Mouse (Mus musculus) neural tube, embryonic 12.5 days (tissue): ENCODE data around the gene Khdc3. TPM values are rescaled to one million over a fixed set of nuclear protein-coding genes. Genes with fewer than 3 reads are reported as not detected.
A peak's percentile ranks its signal among the peaks of the same experiment; 100 is the strongest.
"Not testable (repeated sequence)": the region's sequence is repeated elsewhere in the genome, so short reads cannot be mapped to it uniquely, and the experiment has no call there.

Experiments
- ATAC-seq: fragments of 200-750 bp; cut with Nextera tagmentation; 2 replicates; pipeline ENCODE4 v1.8.0; 2017; ENCODE audit warnings: low read depth, mild to moderate bottlenecking, moderate TSS enrichment, moderate library complexity; ENCODE audit not compliant: low FRiP score
- H3K27ac ChIP-seq: fragments of 300-500 bp; sonication (generic); 2 replicates; pipeline ENCODE4 v1.5.1; 2016
- H3K27me3 ChIP-seq: fragments of 300-500 bp; sonication (generic); replicated peaks from 2 replicates; pipeline ENCODE4 v1.6.1; 2016; ENCODE audit warnings: mild to moderate bottlenecking
- H3K36me3 ChIP-seq: fragments of 300-500 bp; sonication (generic); 2 replicates; pipeline ENCODE4 v1.6.1; 2016; ENCODE audit warnings: mild to moderate bottlenecking
- H3K4me1 ChIP-seq: fragments of 300-500 bp; sonication (generic); 2 replicates; pipeline ENCODE4 v1.6.1; 2016
- H3K4me2 ChIP-seq: fragments of 300-500 bp; sonication (generic); replicated peaks from 2 replicates; pipeline ENCODE4 v1.6.1; 2016; ENCODE audit warnings: mild to moderate bottlenecking
- H3K4me3 ChIP-seq: fragments of 300-500 bp; sonication (generic); 2 replicates; pipeline ENCODE4 v1.5.1; 2016
- H3K9ac ChIP-seq: fragments of 300-500 bp; sonication (generic); 2 replicates; pipeline ENCODE4 v1.6.1; 2016; ENCODE audit warnings: mild to moderate bottlenecking
- H3K9me3 ChIP-seq: fragments of 300-500 bp; sonication (generic); 2 replicates; pipeline ENCODE4 v1.6.1; 2016; ENCODE audit warnings: mild to moderate bottlenecking
- WGBS: fragments of 180-500 bp; shearing (Covaris S2); methylation state at CpG from one replicate; pipeline ENCODE4 v1.1.7; 2016; 5-methylcytosine and 5-hydroxymethylcytosine counted together
- polyA plus RNA-seq: library from polyadenylated mRNA; unstranded; fragments of >200 nt; fragmentation: Nextera tagmentation; extraction: Ambion mirVana; gene quantifications from 2 replicates; pipeline ENCODE4 v1.2.1, GENCODE M21; 2016

Gene Khdc3
- not detected in 2 replicates for polyA plus RNA-seq

DNA sequence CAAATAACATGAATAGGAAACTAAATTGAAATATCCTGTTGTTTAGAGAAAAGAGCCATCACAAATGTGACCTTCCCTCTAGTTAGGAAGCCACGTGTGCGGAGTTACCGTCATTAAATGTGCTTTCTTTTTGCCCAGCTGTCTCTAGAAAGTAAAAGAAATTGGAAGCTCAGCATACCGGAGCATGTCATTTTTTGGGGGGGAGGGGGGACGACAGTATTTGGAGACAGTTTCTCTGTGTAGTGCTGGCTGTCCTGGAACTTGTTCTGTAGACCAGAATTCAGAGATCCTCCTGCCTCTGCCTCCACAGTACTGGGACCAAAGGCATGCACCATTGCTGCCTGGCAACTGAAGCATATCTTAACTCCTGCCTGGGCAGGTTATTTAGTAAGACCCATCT lies at the start of gene Khdc3:
Khdc3 (plus strand) TSS at position 301 of the 400 bp plus-strand sequence.
- Histone ChIP-seq H3K27me3 (peaks cover 36% of the 10 kb centered on the region), H3K4me1 (peaks cover 11% of the 10 kb centered on the region; the same call in 1 of the 2 replicates), H3K36me3 (no peaks in the 10 kb centered on the region), H3K9ac (no peak within 1 kb of the TSS), H3K4me2 (no peak within 1 kb of the TSS), H3K27ac (no peak within 1 kb of the TSS), H3K9me3 (no peaks in the 10 kb centered on the region), H3K4me3 (no peak within 1 kb of the TSS)
- WGBS, result 92% methylated on average over 5 of the region's 5 CpGs
- no peak for ATAC-seq

- Histone ChIP-seq H3K4me3 (no peak overlapping the region), H3K27me3 (no peaks in the 10 kb centered on the region), H3K4me1 (no peaks in the 10 kb centered on the region), H3K4me2 (no peak overlapping the region), H3K9me3 (no peaks in the 10 kb centered on the region), H3K36me3 (no peaks in the 10 kb centered on the region), H3K9ac (no peak overlapping the region), H3K27ac (no peak overlapping the region)
- no peak for ATAC-seq
- 72% methylated on average over 10 of the region's 10 CpGs for WGBS
Observed at GRCm38 (mm10) chr9:73055441-73055911, 46.2 kb upstream of the Khdc3 start.

DNA sequence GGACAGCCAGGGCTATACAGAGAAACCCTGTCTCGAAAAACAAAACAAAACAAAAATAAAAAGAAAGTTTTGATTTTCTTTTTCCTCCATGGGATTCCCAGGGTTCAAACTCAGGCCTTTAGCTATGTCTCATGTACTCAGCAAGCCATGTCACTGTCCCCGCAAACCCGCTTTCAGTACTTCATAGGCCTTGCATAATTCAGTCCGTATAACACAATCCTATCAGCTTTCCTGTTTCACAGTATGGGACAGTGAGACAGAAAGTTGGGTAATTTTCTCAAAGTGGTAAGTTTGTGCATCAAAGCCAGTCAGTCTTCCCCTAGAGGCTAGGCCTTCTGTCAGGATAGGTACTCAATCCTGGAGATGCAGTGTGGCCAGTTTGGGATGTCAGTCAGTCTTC lies 42.4 kb upstream of the Khdc3 start:
- Histone ChIP-seq H3K9me3 (no peaks in the 10 kb centered on the region), H3K27me3 (no peaks in the 10 kb centered on the region), H3K4me1 (peaks cover 9% of the 10 kb centered on the region; the same call in 1 of the 2 replicates), H3K27ac (no peak overlapping the region), H3K9ac (no peak overlapping the region), H3K36me3 (no peaks in the 10 kb centered on the region), H3K4me2 (no peak overlapping the region), H3K4me3 (no peak overlapping the region)
- ATAC-seq, result no peak
- 87% methylated on average over 4 of the region's 4 CpGs for WGBS

GRCm38 (mm10) chr9:73063621-73064290 lies 37.9 kb upstream of the Khdc3 start:
- Histone ChIP-seq H3K4me1 (peaks cover 24% of the 10 kb centered on the region), H3K36me3 (no peaks in the 10 kb centered on the region), H3K27ac (no peak overlapping the region), H3K4me3 (no peak overlapping the region), H3K9me3 (no peaks in the 10 kb centered on the region), H3K27me3 (no peaks in the 10 kb centered on the region), H3K9ac (no peak overlapping the region), H3K4me2 (peak overlapping the region; percentile 34)
- WGBS, result 30% methylated on average over 15 of the region's 15 CpGs
- no peak for ATAC-seq

- peaks cover 24% of the 10 kb centered on the region for H3K4me1 ChIP-seq
- 0 out of 2 replicates have a peak, but pooled peaks have one; percentile 37 for ATAC-seq
- H3K27me3 ChIP-seq, result no peaks in the 10 kb centered on the region
- H3K4me2 ChIP-seq, result peak overlapping the region; percentile 23
- H3K27ac ChIP-seq, result no peak overlapping the region
- 26% methylated on average over 10 of the region's 10 CpGs for WGBS
- H3K36me3 ChIP-seq, result no peaks in the 10 kb centered on the region
- H3K9ac ChIP-seq, result no peak overlapping the region
- no peaks in the 10 kb centered on the region for H3K9me3 ChIP-seq
- no peak overlapping the region for H3K4me3 ChIP-seq
Observed at GRCm38 (mm10) chr9:73067086-73067485, 34.5 kb upstream of the Khdc3 start.

DNA sequence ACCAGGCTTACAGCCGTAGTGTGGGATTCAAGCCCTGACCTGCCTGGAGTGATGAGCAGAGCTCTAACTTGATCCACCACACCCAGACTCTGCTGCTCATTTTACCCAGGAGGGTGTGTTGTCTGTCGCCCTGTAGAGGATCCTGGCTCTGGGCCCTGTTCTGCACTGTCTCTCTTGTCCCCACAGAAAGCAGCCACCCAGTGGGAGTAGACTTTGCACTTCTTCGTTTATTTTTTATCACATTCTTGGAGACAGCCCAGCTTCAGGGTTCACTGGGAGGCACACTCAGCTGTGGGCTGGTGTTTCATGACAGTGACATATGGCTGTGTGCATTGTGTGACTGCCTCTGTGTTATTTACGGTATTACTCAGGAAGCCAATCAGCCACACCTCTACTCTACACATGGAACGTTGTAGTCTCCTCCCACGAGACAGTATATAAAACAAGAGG lies 33.4 kb upstream of the Khdc3 start:
- no peak overlapping the region for H3K4me3 ChIP-seq
- H3K27me3 ChIP-seq, result no peaks in the 10 kb centered on the region
- WGBS, result 30% methylated on average over 6 of the region's 6 CpGs
- H3K9me3 ChIP-seq, result no peaks in the 10 kb centered on the region
- peaks cover 24% of the 10 kb centered on the region for H3K4me1 ChIP-seq
- H3K36me3 ChIP-seq, result no peaks in the 10 kb centered on the region
- H3K9ac ChIP-seq, result no peak overlapping the region
- no peak overlapping the region for H3K4me2 ChIP-seq
- no peak overlapping the region for H3K27ac ChIP-seq
- peak; percentile 65 for ATAC-seq

DNA sequence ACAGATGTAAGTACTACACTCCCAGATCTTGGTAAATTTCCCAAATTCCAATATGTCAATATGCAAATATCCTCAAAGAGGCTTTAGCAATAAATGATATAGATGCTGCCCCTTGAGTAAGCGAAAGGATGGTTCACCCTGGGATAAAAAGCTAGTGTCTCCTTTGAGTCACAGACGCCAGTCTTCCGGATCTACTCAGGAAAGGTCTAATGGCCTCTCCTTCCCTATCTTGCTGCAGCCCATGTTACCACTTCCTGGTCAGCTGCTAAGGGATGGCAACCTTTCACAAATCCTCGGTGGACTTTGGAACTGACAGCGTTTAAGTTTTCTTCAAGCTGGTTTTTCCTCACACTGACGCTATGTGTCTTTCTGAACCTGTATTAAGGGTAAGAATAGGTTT lies 32.9 kb upstream of the Khdc3 start:
- Histone ChIP-seq H3K27me3 (no peaks in the 10 kb centered on the region), H3K4me3 (no peak overlapping the region), H3K4me2 (no peak overlapping the region), H3K36me3 (no peaks in the 10 kb centered on the region), H3K9ac (no peak overlapping the region), H3K4me1 (peaks cover 20% of the 10 kb centered on the region), H3K9me3 (no peaks in the 10 kb centered on the region), H3K27ac (no peak overlapping the region)
- WGBS, result 80% methylated on average over 6 of the region's 6 CpGs
- no peak for ATAC-seq

GRCm38 (mm10) chr9:73070971-73071659 lies 30.5 kb upstream of the Khdc3 start:
- Histone ChIP-seq H3K4me3 (no peak overlapping the region), H3K4me2 (no peak overlapping the region), H3K4me1 (peaks cover 15% of the 10 kb centered on the region), H3K36me3 (no peaks in the 10 kb centered on the region), H3K9me3 (no peaks in the 10 kb centered on the region), H3K27me3 (no peaks in the 10 kb centered on the region), H3K9ac (no peak overlapping the region), H3K27ac (no peak overlapping the region)
- no peak for ATAC-seq
- 79% methylated on average over 10 of the region's 10 CpGs for WGBS

DNA sequence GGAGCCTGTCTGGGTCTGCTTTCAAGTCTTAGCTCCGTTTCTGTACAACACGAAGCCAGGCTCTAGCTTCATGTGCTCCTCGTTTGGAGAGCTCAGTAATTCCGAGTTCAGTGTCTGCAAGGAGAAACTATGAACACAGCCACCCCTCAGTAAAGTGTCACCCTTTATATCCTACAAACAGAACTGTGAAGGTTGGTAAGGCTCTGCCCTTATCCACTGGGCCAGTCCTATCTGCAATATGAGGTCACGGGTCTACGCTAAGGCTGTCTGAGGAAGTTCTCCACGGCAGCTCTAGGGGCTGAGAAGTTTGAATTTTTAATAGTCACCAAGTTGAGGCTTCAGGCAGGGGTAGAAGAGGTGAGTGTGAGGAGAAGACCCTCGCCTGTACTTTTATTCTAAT lies 29.2 kb upstream of the Khdc3 start:
- WGBS, result 85% methylated on average over 8 of the region's 8 CpGs
- H3K27me3 ChIP-seq, result no peaks in the 10 kb centered on the region
- H3K9ac ChIP-seq, result no peak overlapping the region
- H3K4me2 ChIP-seq, result no peak overlapping the region
- no peak overlapping the region for H3K4me3 ChIP-seq
- H3K36me3 ChIP-seq, result no peaks in the 10 kb centered on the region
- ATAC-seq, result no peak
- H3K4me1 ChIP-seq, result peaks cover 10% of the 10 kb centered on the region
- no peak overlapping the region for H3K27ac ChIP-seq
- H3K9me3 ChIP-seq, result no peaks in the 10 kb centered on the region

- no peak for ATAC-seq
Observed at GRCm38 (mm10) chr9:73073169-73073568, 28.5 kb upstream of the Khdc3 start.

DNA sequence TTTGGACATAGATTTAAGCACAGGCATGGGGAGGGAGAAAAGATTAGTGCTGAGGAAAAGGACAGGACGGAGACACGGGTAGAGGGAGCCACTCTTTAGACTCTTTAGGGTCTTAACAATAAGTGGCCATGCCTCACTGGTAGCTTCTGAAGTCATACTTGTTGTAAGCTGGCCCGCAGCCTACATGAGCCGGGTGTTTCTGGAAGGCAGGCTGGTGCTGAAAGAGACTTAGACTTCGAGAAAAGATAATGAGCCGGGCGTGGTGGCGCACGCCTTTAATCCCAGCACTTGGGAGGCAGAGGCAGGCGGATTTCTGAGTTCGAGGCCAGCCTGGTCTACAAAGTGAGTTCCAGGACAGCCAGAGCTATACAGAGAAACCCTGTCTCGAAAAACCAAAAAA lies 22.3 kb upstream of the Khdc3 start:
- H3K9ac ChIP-seq, H3K27me3 ChIP-seq, ATAC-seq, H3K4me3 ChIP-seq, H3K4me1 ChIP-seq, H3K9me3 ChIP-seq, H3K27ac ChIP-seq, H3K36me3 ChIP-seq, H3K4me2 ChIP-seq: not testable (repeated sequence)
- WGBS, result 89% methylated on average over 11 of the region's 12 CpGs

More at GRCm38 (mm10) chr9:73073169-73073568, 28.5 kb upstream of the Khdc3 start:
- 95% methylated on average over 5 of the region's 5 CpGs for whole genome bisulfite sequencing
- no peak overlapping the region for H3K9ac ChIP-seq
- no peaks in the 10 kb centered on the region for H3K9me3 ChIP-seq
- no peak overlapping the region for H3K4me3 ChIP-seq
- H3K4me2 ChIP-seq, result no peak overlapping the region
- H3K27ac ChIP-seq, result no peak overlapping the region
- H3K36me3 ChIP-seq, result no peaks in the 10 kb centered on the region
- peaks cover 3% of the 10 kb centered on the region for H3K4me1 ChIP-seq
- no peaks in the 10 kb centered on the region for H3K27me3 ChIP-seq

- no peak overlapping the region for H3K9ac ChIP-seq
- 38% methylated on average over 7 of the region's 7 CpGs for WGBS
- ATAC-seq, result no peak
Observed at GRCm38 (mm10) chr9:73079801-73080325, 21.8 kb upstream of the Khdc3 start.

More at GRCm38 (mm10) chr9:73079801-73080325, 21.8 kb upstream of the Khdc3 start:
- Histone ChIP-seq H3K4me2 (no peak overlapping the region), H3K27me3 (no peaks in the 10 kb centered on the region), H3K27ac (no peak overlapping the region), H3K4me3 (no peak overlapping the region), H3K4me1 (no peaks in the 10 kb centered on the region), H3K36me3 (no peaks in the 10 kb centered on the region), H3K9me3 (no peaks in the 10 kb centered on the region)
